Mouse (Mus musculus): ENCODE results near the gene Arglu1. TPM values are rescaled to one million over a fixed set of nuclear protein-coding genes. Genes with fewer than 3 reads are reported as not detected.

The Arglu1 gene
- polyA plus RNA-seq, 1 experiment = 52.8 TPM

DNA sequence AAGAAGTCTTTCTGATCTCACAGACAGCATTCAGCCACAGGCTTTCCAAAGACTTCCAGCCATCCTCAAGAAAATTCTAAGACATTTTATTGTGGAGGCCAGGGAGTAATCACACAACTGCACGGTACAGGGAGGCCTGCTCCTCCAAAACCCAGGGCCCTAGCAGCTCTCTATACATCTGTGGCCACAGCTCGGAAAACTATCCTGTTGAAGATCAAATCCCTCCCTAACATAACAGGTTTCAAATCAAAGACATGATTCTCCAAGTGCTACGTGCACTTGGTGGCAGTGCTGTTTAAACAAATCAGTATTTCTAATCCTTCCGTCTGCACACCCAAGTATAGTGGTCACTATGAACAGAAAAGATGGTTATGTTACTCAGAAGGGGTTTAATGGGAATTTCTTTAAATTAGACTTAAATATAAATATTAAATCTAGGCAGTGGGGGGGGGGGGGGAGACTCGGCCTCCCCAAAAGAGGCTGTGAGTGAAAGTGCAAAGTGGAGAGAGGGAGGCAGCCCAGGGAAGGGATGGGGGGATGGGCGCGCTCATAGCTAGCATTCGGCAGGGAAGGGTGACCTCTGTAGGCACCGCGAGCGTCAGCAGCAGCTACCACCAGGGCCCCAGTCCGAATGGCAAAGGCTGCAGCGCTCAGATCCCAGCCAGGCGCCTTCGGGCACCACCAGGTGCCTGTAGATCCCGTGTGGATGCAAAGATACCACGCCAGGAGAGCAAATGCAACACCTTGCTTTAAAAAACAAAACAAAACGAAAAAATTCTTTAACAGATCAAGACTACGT is 31.7 kb downstream of the Arglu1 start:
- DNase-seq (ENCODE audit: low read depth) = no peak

DNA sequence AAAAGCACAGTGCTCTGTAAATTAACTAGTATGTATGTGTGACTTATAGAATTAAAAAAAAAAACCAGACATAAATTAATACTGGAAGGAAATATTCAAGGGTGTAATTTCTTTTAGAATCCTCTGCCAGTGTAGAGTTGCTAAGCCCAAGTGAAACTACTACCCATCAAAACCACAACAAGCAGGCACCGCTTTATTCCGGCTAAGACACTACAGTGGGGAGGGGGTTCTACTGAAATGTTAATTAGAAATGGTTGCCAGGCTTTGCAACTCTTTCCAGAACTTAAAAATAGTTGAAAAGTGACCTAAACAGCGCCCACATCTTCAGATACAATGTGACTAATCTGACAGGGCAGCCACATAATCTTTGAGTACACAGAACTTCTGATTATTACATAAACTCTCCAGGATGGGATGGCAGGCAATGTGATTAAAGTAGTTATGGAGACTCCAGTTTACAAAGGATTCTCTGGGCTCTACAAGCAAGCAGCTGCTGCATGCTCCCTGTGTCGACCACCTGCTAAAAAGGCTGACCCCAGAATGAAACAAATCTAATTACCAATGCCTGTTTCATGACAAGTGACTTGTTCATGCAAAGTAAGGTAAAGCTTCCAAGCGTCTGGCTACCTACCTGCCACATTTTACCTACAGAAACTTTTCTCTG is 32.5 kb downstream of the Arglu1 start:
- no peak for DNase-seq (ENCODE audit: low read depth)

DNA sequence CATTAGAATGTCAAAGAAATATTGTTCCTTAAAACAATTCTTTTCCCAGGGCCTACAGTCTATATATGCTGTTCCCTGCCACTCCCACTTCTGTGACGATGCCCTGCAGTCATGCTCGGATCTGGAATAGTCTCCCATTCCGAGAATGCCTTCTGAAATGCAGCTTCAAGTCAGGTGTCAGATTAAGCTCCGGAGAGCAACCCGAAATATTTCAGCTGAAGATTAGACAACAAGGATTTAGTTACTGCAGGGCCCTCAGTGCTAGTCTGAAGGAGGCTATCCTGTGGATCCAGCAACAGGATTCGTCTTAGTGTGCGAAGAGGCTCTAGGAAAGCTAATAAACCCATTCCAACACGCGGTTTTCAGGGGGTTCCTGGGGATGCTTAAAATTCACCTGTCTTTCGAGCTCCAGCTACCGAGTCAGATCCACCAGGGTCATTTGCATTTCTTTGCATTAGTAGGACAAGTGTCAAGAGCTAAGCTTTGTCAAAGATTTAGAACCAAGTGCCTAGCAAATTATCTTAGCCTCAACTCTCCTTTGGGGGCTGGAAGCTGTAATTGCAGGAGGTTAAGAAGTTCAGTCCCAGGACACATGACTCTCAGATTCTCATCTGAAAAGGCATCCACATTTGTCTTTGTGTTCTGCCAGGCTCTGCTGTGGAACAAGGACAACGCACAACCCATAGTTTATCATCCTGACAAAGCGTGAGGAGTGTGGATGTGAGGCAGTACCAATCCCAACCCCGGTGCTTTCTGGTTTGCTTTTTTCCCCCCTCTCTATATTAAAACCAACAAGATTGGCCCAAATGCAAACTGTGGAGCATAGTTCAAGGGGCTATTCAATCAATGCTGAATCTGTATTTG is 33.5 kb downstream of the Arglu1 start:
- DNase-seq (ENCODE audit: low read depth) = no peak

DNA sequence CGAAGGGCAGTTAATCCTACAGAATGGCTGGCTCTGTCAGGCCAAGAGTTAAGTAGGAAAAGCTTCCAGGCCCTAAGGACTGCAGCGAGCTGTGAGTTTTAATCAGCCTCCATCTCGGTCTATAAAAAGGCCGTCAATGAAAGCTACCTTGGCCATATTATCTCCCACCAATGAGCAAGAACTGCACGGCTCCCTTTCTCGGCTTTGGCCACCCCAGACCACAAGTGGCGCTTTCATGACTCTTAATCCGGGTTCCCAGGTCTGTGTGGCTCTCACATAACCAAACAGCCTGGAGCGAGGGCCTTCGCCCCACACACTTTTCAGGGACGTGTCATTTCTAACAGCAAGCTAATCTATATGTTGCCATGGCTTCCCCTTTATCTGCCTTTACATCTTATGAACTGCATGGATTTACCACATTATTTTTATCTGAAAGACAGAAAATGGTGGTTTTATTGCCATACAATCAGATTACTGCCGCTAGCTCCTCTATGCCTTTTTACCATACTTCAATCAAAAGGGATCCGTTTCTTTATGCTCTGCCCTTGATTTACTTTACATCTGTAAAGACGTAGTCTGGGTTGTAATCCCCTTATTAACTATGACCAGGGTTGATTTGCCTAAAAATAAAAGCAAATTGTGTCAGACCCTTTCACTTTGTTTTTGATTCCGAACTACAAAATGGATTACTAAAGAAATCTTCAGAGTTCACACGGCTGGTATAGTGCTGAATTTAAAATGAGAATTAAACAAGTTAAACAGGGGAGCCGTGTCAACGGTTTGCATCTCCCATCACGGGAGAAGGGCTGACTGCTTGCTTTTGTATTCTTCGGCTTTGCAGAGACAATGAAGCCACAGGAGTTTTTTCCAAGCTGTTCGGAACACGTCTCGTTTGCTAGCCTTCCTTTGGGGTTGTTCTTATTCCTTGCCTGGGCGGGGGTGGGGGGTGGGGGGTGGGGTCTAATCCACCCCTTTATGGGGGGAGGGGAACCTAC is 34.7 kb downstream of the Arglu1 start:
- no peak for DNase-seq (ENCODE audit: low read depth)

DNA sequence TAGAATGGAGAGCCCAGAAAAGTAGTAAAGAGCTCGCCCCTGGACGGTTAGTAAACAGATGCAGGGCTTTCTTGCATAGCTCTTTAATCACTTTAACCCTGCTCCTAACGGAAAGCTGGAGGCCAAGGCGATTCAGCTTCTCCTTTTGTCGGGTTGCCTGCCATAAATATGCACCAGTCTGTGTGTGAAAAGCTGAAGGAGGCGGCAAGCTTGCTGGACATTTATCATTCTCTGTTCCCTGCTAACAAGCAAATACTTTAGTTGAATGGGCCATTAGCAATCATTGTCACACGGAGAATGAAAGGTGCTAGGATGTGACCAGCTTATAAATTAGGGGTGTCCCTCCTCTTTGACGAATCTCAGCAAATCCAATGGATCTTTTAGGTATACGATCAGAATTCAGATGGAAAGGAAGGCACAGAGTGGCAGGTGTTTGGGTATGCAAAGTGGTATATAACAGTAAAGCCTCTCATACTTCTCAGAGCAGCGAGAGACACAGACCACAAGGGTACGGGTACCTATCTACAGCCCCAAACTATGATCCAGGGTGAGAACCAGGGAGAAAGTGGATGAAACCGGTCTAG is 36.3 kb downstream of the Arglu1 start:
- no peak for DNase-seq (ENCODE audit: low read depth)

DNA sequence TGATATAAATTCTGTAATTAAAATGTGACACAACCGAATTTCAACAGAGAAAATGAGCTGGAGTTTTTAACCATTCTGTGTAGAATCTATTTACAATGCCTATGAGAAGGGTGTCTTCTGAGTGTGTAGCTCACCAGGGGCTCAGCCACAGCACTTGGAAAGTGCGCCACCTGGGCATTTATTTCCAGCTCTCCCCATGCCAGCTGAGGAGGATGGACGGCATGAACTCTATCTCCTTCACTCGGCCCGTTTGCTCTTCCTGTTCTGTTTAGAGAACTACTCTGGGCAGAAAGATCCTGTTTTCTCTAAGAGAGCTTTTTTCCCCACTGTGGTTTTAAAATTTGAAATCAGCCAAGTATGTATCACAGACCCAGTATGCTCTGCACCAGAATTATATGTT is 37.0 kb downstream of the Arglu1 start:
- no peak for DNase-seq (ENCODE audit: low read depth)

DNA sequence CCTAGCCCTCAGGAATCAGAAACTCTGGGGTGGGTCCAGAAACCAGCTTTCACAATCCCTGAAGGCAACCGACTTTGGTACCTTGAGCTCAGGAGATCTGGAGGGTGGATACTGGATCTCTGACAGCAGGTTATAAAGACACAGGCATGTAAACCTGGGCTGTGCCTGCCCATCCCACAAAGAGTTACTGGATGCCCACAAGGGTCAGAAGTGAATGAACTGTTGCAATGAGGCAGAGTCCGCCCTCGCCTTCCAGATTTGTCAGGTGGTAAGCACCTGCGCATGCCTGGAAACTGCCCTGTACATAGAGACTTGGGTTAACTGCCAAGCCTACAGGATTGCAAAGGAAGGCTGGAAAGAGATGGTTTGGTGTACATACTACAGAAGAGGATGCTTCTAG is 37.9 kb downstream of the Arglu1 start:
- no peak for DNase-seq (ENCODE audit: low read depth)

DNA sequence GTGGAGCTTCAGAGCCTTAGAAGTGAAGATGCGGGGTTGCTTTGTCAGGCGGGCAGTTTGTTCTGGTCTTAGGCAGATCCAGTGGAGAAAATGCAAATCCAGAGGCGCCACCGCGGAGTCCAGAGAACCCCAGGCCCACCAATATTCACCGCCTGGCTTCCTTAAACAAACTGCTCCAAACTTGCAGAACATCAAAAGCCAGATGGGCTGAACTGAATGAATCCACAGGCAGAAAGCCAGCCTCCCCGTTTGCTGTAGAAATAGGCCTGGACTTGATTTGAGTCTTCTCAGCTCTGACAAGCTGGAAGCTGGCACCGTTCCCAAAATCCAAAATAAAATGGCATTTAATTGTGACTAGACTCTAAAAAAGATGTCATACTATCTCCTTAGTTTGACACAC is 40.4 kb downstream of the Arglu1 start:
- DNase-seq (ENCODE audit: low read depth) = no peak

DNA sequence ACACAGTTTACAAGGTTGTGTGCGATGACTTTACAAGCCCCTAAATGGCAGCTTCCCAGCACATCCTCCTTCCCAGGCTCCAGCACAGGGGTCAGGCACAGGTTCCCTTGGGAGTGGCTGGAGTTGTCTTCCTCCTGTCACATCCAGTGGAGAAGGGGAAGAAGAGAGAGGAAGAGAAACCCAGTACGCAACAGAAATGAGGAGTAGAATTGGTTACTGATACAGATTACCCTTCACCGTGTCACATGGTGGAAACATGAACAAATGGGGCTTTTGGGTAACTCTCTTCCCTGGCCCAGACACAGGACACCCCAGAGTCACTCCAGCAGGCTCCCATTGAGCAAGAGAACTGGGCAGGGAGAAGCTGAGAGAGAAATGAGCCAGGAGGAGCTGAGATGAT is 40.8 kb downstream of the Arglu1 start:
- no peak for DNase-seq (ENCODE audit: low read depth)

DNA sequence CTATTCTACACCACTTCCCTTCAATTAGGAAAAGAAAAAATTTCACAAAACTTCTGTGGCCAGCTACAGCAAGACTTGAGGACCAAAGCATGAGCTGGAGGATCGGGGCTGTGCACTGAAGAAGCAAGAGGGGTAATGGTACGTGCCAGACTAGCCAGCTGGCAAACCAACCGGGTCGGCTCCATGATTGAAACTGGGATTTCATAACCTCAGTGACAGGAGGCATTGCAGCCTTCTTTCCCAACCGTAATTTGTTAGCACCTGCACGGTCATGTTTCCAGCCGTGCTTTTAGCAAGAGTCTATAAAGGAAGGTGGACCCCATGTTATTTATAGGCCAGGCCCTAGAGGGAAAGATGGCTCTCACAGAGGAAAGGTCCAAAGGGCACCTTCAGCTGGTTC is 41.6 kb downstream of the Arglu1 start:
- DNase-seq (ENCODE audit: low read depth) = no peak

DNA sequence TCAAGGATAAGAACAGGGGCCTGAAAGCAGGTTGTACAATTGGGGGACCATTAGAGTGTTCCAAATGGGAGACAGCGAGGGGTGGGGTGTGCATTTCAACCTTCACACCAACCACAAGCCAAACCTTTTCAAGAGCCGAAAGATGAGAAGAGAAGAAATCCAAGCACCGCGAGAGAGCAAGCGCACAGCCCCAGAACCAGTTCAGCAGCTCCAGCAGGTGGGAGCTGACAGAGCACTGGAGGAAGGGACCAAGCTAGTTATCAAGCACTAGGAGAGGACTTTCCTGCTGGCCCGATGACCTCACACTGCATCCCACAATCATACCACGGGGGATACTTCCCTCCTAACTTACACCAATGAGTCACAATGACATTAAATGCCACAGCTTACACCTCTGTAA is 42.5 kb downstream of the Arglu1 start:
- no peak for DNase-seq (ENCODE audit: low read depth)

DNA sequence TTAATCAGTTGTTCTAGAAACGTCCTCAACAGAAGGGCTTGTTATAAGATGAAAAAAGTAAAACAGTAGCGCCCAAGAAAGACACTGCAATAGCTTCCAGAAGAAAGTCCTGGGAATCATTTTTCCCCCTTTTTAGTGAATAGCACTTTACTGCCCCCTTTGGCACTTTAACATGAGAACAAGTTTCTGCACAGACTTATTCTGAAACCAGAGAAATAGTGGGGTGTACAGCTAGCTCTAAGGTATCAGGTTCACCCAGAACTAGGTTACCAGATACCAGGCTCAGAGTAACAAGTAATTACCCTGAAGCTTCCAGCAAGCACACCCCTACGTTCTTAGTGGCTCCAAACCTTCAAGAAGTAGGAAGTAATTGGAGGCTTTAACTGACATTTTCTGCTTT is 43.0 kb downstream of the Arglu1 start:
- DNase-seq (ENCODE audit: low read depth) = no peak

DNA sequence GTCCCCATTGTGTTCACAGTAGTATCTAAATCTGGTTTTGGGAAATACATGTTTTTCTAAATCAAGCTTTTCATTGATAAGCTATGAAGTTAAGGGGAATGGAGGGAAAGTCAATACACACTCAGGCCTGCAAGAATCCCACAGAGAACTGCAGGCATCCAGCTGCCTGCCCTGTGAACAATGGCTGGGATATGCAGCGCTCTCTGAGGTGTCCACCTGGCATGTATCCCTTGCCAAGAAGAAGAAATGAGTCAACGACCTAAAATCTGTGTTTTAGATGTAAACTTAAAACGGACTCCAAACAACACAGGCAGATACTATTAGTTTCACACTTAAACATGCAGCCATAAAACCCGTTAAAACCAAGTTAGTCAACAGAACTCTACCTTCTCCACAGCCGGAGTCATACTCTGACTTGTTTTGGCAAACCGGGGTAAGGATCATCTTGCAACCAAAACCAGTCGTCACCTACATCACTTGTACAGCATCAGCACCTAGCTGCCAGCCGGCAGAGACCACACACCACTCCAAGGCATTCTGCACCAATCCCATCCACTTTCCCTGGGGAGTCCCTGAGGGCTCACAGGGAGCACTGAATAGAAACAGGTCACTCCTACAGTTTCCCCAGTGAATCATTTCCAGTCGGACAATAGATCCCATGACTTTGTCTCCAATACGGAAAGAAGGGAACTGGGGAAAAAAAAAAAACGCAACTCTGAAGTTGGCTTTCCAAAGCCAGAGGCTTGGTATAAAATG is 46.0 kb downstream of the Arglu1 start:
- DNase-seq (ENCODE audit: low read depth) = no peak

DNA sequence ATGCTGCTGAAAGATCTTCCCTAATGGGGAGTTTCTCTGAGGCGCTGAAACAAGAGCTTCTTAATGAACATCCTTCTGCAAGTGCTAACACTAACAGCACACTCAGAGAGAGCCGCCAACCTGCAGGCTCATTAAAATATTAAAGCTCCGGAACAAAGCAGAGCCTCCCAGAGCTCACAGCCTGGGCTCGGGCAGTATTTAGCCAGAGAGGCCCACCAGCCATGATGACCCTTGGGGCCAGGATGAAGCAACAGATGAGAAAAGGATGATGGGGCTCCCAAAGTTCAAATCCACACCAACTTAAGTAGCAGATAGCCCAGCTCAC is 50.1 kb downstream of the Arglu1 start:
- DNase-seq (ENCODE audit: low read depth) = no peak

DNA sequence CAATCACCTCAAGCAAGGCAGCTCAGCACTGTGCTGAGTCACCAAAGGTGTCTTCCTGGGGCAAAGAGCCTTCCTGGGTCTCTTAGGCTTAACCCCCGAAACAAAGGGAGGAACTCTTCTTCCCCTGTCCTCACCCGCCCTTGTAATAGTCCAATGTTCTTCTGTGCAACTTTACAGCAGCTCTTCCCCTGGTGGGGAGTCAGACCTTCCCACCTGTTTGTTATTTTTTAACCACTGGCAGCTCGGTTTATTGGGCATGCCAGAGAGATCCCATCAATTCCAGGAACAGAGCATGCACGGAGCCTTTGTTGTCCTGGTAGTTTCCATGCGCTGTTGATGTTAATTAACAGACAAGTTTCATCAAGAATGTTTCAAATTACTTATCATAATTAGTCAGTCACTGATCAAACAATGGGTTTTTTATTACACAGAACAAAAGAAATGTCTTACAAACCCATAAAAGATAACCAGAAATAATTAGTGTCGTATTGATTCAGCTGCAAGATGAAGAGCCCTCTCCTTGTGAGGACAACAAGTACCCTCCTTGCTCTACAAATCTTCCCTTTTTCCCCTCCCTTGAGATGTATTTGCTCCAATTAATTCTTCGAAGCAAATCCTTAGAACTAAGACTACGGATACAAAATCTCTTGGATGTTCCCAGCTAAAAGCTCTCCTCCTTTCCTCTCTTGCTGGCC is 50.6 kb downstream of the Arglu1 start:
- DNase-seq (ENCODE audit: low read depth) = no peak

DNA sequence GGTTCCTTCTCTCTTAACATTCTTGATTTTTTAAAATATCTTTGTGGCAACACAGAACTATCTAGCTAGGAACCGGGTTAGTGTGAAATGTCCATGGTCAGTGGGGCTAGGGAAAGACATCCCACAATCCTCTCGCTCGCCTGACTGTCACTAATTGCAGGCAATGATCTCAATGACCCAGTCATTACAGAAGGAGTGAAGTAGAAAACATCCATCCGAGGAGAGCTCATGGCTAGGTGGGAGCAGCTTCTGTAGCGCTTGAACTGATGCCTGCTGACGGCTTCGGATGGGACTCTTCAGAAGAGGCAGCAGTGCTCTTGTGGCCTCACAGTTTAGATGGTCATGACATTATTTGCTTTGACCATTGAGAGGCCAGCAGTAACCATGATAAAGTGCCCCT is 58.9 kb downstream of the Arglu1 start:
- DNase-seq (ENCODE audit: low read depth) = no peak

DNA sequence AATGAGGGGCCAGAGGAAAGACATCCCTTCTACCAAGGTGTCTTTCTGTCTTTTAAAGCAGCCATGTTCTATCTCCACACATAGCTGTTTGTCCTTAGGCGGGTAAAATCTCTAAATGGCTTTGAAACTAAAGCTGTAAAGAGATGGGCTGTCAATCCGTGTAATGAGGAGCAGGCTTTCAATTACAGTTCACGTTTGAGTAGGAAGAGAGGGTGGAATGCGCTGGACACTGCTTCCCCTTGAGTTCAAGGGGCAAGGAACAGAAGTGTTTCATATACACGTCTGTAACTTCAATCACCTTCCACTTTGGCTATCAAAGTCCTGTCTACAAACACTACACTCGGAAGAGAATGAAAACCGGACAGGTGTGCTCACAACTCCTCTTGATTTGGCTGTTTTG is 66.3 kb downstream of the Arglu1 start:
- no peak for DNase-seq (ENCODE audit: low read depth)

DNA sequence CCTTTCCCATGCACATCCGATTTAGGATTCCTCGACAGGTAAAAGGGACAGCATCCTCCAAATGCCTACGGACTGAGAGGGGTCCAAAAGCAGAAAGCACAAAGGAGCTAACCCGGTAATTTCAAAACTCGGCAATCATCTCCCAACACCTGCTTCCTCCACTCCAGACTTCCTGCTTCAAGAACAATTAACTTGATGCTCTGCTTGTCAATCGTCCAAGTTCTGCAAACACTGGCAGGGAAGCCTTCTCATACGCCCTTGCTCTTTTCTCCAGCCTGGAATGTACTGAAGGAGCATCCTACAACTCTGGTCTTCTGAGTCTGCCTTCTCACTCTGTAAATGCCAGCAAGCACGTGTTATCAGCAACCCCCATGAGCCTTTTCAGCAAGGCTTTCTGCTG is 66.8 kb downstream of the Arglu1 start:
- no peak for DNase-seq (ENCODE audit: low read depth)

DNA sequence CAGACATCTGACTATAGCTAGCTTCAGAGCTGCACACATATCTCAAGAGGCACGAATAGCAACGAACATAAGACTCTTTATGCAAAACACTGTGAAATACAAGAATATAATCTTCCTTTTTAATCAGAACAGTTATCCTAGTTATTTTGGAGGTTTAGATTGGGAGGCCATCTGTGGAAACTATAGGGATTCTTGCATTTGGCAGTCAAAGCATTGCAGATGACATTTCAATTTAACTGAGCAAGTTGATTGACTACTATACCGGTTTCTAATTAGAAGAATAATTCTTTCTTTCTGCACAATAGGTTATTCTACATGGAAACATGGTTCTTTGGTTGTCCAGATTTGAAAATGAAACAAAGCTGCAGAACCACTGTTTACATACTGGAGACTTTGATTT is 67.8 kb downstream of the Arglu1 start:
- no peak for DNase-seq (ENCODE audit: low read depth)

DNA sequence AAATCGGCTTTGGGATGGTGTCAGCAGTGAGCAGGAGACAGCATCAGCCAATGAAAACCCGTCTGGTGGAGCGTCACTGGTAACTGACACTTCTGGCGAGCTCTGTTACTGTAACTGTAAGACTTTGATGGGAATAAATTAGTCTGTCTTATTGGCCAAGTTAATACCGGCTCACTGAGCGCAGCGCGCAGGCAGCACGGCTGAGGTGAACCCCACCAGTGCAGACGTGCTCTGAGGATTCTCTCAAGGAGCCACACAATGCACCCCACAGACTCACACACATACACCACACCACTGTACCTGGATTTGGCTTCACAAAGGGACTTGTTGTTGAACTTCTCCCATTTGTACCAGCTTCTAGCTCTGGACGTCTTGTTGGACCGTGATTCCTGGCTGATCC is 68.3 kb downstream of the Arglu1 start:
- no peak for DNase-seq (ENCODE audit: low read depth)

All from gonadal fat pad, adult 2 months (tissue).